Mouse (Mus musculus): ENCODE results near the gene Hist2h2aa1.

DNA sequence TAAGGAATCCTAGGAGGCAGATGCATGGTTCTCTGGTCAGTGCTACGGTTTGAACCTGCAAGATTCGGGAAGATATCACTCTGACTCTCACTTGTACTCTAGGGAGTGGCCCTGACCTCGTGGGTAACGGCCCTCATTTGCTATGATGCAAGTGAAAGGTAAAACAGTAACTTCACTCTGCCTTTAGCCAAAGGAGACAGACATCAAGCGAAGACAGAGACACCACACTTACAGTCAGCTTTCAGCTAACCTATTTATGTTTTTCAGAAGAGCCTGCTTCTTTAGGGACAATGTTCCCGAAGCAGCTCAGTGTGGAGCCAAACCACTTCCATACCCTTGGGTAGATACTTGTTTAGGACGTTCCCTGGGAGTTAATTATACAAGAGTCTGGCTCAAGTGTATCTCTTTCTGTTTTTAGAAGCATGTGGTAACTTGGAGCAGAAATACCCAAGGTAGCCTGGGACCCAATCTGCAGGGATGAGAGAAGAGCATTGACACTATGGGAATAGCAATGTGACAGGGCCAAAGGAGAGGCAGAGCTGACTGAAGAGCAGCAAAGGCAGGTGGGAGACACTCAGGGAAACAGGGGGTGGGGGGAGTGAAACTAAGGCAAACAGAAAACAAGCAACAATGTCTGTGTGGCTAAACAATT lies 1.2 kb upstream of the Hist2h2aa1 start:
- no peak for TF ChIP-seq POLR2A (IDR thresholded peaks at IDR 0.05; ENCODE audit: extremely low read depth, insufficient read depth, low read length)
- no peak for TF ChIP-seq CTCF (IDR thresholded peaks at IDR 0.05; ENCODE audit: low read depth, low read length)

All from liver, adult 2 months (tissue).